Mouse (Mus musculus) heart, postnatal 0 days (tissue): ENCODE results near the gene Slc44a5. TPM values are rescaled to one million over a fixed set of nuclear protein-coding genes. Genes with fewer than 3 reads are reported as not detected.
A peak's percentile ranks its signal among the peaks of the same experiment; 100 is the strongest.

ENCODE experiments used
- ATAC-seq: fragments of 200-750 bp; cut with Nextera tagmentation; 2 replicates; pipeline ENCODE4 v1.8.0; 2017; ENCODE audit warnings: low read depth, moderate number of reproducible peaks, moderate library complexity; ENCODE audit not compliant: insufficient read depth
- DNase-seq: peaks from one replicate; pipeline ENCODE4 v3.0.0-alpha.2; 2016; ENCODE audit warnings: low spot score
- H3K27ac ChIP-seq: fragments of 300-500 bp; sonication (generic); 2 replicates; pipeline ENCODE4 v1.5.1; 2014; ENCODE audit warnings: low read depth, mild to moderate bottlenecking
- H3K27me3 ChIP-seq: fragments of 300-500 bp; sonication (generic); 2 replicates; pipeline ENCODE4 v1.6.1; 2014; ENCODE audit warnings: low read length, mixed read lengths; ENCODE audit not compliant: control insufficient read depth, insufficient read depth
- H3K36me3 ChIP-seq: fragments of 300-500 bp; sonication (generic); replicated peaks from 2 replicates; pipeline ENCODE4 v1.6.1; 2014; ENCODE audit warnings: low read length, mixed read lengths; ENCODE audit not compliant: control insufficient read depth, insufficient read depth
- H3K4me1 ChIP-seq: fragments of 300-500 bp; sonication (generic); 2 replicates; pipeline ENCODE4 v1.6.1; 2014; ENCODE audit warnings: antibody characterized with exemption; ENCODE audit not compliant: control insufficient read depth, insufficient read depth
- H3K4me2 ChIP-seq: fragments of 300-500 bp; sonication (generic); 2 replicates; pipeline ENCODE4 v1.6.1; 2014; ENCODE audit warnings: low read depth, mild to moderate bottlenecking, low read length, moderate library complexity
- H3K4me3 ChIP-seq: fragments of 300-500 bp; sonication (generic); 2 replicates; pipeline ENCODE4 v1.5.1; 2014; ENCODE audit warnings: low read depth, low read length
- H3K9ac ChIP-seq: fragments of 300-500 bp; sonication (generic); replicated peaks from 2 replicates; pipeline ENCODE4 v1.6.1; 2014; ENCODE audit warnings: low read depth, low read length, mixed read lengths
- H3K9me3 ChIP-seq: fragments of 300-500 bp; sonication (generic); replicated peaks from 2 replicates; pipeline ENCODE4 v1.6.1; 2016; ENCODE audit warnings: low read length; ENCODE audit not compliant: control insufficient read depth
- CTCF ChIP-seq: IDR thresholded peaks from 2 replicates; pipeline ENCODE4 v1.5.1; 2016; ENCODE audit warnings: antibody characterized with exemption, control low read depth, low read depth
- EP300 ChIP-seq: IDR thresholded peaks from 2 replicates; pipeline ENCODE4 v1.6.1; 2016; ENCODE audit warnings: antibody characterized with exemption, low read depth
- WGBS: fragments of 180-500 bp; shearing (Covaris S2); extraction: QIAGEN DNeasy Blood & Tissue Kit; methylation state at CpG from one replicate; pipeline ENCODE4 v1.1.7; 2014; 5-methylcytosine and 5-hydroxymethylcytosine counted together
- polyA plus RNA-seq: library from polyadenylated mRNA; unstranded; fragments of >200 nt; fragmentation: Nextera tagmentation; extraction: Ambion mirVana; gene quantifications from 2 replicates; pipeline ENCODE4 v1.2.1, GENCODE M21; 2015
- total RNA-seq: library from RNA; depleted of rRNA; stranded (reverse); fragments of >200 nt; gene quantifications from 2 replicates; pipeline ENCODE4 v1.2.3, GENCODE M21; 2014; ENCODE audit warnings: low replicate concordance

Slc44a5 gene
- total and polyA plus RNA-seq, 2 experiments from 2014 or later: 0.31 to 0.42 TPM

DNA sequence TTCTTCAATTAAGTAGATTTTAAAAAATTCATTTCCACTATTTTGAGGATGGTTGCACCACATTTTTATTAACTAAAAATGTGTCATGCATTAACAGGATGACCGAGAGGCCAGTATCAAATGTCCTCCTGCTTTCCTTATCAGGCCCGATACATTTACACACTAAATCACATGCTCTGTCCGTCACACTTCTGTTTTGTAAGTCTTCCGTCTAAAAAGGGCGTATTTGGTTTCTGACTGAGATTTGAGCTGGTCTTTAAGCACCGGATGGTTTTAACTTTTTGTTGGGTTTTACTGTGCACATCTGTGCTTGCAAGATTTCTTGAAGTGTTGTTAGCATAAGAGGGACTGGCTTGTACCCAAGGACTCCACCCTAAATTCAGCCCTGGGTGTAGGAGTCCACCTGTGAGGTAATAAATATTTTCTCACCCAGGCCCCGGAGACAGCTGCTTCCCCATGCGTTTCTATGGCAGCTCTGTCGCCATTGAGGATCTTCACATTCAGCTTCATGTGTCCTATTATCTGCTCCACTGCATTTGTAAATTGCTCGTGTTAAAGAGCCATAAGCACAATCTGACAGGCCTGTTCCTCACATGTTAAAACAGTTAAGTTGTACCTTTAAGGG is 237.3 kb downstream of the Slc44a5 start:
- H3K27ac ChIP-seq: no peak overlapping the region
- H3K36me3 ChIP-seq: no peaks in the 10 kb centered on the region
- WGBS: 67% methylated on average over 10 of the region's 10 CpGs
- ATAC-seq (no peak), DNase-seq (no peak)
- no peak overlapping the region for H3K4me3 ChIP-seq
- H3K4me1 ChIP-seq: no peaks in the 10 kb centered on the region
- no peaks in the 10 kb centered on the region for H3K9me3 ChIP-seq
- H3K9ac ChIP-seq: no peak overlapping the region
- no peak overlapping the region for H3K4me2 ChIP-seq
- TF ChIP-seq EP300 (no peak), CTCF (no peak)
- H3K27me3 ChIP-seq: no peaks in the 10 kb centered on the region

DNA sequence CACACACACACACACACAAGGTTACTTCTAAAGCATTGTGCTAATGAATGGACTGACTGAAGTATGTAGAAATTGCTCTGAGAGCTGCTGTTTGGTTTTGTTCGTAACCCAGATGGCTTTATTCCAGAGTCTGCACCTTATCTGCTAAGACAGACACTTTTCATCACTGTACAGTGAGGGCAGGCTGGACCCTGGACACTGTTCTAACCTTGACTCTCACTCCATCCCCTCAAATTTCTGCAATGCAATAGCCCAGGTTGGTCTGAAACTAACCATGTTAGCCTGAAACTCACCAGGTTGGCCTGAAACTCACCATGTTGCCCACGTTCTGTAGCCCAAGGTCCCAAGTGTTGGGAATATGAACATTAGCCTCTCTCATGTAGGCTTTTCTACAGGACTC is 239.3 kb downstream of the Slc44a5 start:
- WGBS: 74% methylated on average over 2 of the region's 2 CpGs
- ATAC-seq (no peak), DNase-seq (no peak)
- Histone ChIP-seq H3K4me3 (no peak overlapping the region), H3K27me3 (no peaks in the 10 kb centered on the region), H3K4me2 (no peak overlapping the region), H3K36me3 (no peaks in the 10 kb centered on the region), H3K27ac (no peak overlapping the region), H3K9ac (no peak overlapping the region), H3K4me1 (no peaks in the 10 kb centered on the region), H3K9me3 (no peaks in the 10 kb centered on the region)
- no peak for TF ChIP-seq EP300

GRCm38 (mm10) chr3:154215309-154215708 is 242.1 kb downstream of the Slc44a5 start:
- H3K27me3 ChIP-seq: no peaks in the 10 kb centered on the region
- H3K4me3 ChIP-seq: no peak overlapping the region
- no peak overlapping the region for H3K9ac ChIP-seq
- ATAC-seq (no peak), DNase-seq (no peak)
- H3K4me1 ChIP-seq: no peaks in the 10 kb centered on the region
- H3K9me3 ChIP-seq: no peaks in the 10 kb centered on the region
- H3K36me3 ChIP-seq: no peaks in the 10 kb centered on the region
- no peak for TF ChIP-seq CTCF
- TF ChIP-seq EP300: no peak
- 39% methylated on average over 7 of the region's 7 CpGs for WGBS
- no peak overlapping the region for H3K4me2 ChIP-seq
- 0 out of 2 replicates have a peak overlapping the region, but pooled peaks have one; percentile 22 for H3K27ac ChIP-seq

GRCm38 (mm10) chr3:154215779-154216178 is 242.5 kb downstream of the Slc44a5 start:
- Histone ChIP-seq H3K27me3 (no peaks in the 10 kb centered on the region), H3K4me2 (no peak overlapping the region), H3K27ac (no peak overlapping the region)

DNA sequence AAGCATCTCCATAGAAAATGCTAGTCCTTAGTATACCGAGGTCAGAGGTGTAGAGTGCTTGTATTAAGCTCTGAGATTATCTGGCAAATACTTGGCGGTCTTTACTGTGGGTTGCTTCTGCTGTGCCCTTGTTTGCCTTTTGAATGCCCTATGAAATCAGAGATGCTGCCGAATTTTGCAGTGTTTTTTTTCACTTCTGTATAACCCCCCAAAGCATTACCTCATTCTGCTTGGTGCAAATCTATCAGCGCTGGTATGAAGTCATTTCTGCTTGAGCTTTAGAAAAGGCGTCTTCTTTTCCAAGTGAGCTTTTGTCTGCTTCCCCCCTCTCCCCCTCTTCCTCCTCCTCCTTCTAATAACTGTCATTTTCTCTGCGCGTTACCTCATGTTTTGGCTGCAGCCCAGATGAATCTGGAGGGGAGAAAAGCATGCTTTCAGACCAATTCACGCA is 248.9 kb downstream of the Slc44a5 start:
- 37% methylated on average over 8 of the region's 8 CpGs for WGBS
- Histone ChIP-seq H3K27ac (no peak overlapping the region), H3K9me3 (no peaks in the 10 kb centered on the region), H3K36me3 (no peaks in the 10 kb centered on the region), H3K4me1 (no peaks in the 10 kb centered on the region), H3K4me2 (peak overlapping the region; percentile 9; the same call in 1 of the 2 replicates), H3K9ac (no peak overlapping the region), H3K27me3 (no peaks in the 10 kb centered on the region), H3K4me3 (no peak overlapping the region)
- no peak for ATAC-seq
- DNase-seq: peak; percentile 15
- TF ChIP-seq CTCF: no peak
- no peak for TF ChIP-seq EP300

More at GRCm38 (mm10) chr3:154215779-154216178, 242.5 kb downstream of the Slc44a5 start:
- Histone ChIP-seq H3K9me3 (no peaks in the 10 kb centered on the region), H3K4me3 (no peak overlapping the region), H3K36me3 (no peaks in the 10 kb centered on the region), H3K9ac (no peak overlapping the region), H3K4me1 (no peaks in the 10 kb centered on the region)
- TF ChIP-seq CTCF (no peak), EP300 (no peak)
- ATAC-seq (no peak), DNase-seq (no peak)

DNA sequence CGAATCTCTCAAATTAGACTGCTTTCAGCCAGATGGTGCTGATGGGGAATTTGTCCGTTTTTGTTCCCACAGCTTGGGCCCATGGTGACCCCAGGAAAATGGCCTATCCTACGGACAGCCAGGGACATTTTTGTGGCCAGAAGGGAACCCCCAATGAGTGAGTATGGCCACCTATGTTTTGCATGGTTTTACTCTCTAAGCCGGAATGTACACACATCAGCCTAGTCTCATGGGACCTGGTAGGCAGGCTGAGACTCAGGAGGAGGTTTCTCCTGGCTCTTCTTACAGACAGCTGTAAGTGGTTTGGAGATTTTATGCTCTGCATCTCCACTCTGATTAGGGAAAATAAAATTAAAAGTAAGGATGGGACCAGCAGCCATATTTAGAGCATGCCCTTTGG is 249.5 kb downstream of the Slc44a5 start:
- no peaks in the 10 kb centered on the region for H3K27me3 ChIP-seq
- H3K4me2 ChIP-seq: no peak overlapping the region
- H3K27ac ChIP-seq: no peak overlapping the region
- H3K4me1 ChIP-seq: no peaks in the 10 kb centered on the region
- ATAC-seq (no peak), DNase-seq (no peak)
- 69% methylated on average over 4 of the region's 4 CpGs for WGBS
- no peaks in the 10 kb centered on the region for H3K36me3 ChIP-seq
- TF ChIP-seq EP300 (no peak), CTCF (no peak)
- H3K4me3 ChIP-seq: no peak overlapping the region
- H3K9me3 ChIP-seq: no peaks in the 10 kb centered on the region
- H3K9ac ChIP-seq: no peak overlapping the region
